Mouse (Mus musculus): ENCODE measurements at regions not wholly inside any gene's neighbourhood (a gene's known extent, or its start where the extent isn't known, plus 50 kb on each side); places are given as distances from the start of the nearest gene placed in this dataset.

- DNase-seq (ENCODE audit: low spot score) = no peak
Observed at GRCm38 (mm10) chr15:63724543-63725186, 120.3 kb downstream of the Gsdmc2 start.

GRCm38 (mm10) chr15:63722991-63723390 is 122.0 kb downstream of the Gsdmc2 start:
- peak; percentile 9 for DNase-seq (ENCODE audit: low spot score)

- peak; percentile 65 for DNase-seq (ENCODE audit: low spot score)
Observed at GRCm38 (mm10) chr15:63721669-63722357, 123.2 kb downstream of the Gsdmc2 start.

DNA sequence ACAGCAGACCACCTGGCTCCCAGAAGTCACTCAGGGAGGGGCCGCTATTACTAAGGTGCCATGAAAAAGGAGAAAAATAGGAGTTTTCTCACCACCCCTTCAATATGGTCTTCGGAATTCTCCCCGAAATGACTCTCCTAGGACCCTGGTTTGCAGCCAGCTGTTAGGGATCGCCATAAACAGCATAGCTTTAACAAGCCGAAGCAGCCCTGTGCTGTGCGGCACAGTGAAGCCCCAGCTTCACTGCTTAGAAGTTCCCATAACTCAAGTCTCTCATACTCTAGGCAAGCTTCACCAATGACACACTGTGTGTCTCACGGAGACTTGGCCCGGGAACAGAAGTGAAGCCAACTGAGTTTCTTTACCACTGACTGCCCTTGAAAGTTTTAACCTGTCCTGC is 127.2 kb downstream of the Gsdmc2 start:
- DNase-seq (ENCODE audit: low spot score) = no peak

DNA sequence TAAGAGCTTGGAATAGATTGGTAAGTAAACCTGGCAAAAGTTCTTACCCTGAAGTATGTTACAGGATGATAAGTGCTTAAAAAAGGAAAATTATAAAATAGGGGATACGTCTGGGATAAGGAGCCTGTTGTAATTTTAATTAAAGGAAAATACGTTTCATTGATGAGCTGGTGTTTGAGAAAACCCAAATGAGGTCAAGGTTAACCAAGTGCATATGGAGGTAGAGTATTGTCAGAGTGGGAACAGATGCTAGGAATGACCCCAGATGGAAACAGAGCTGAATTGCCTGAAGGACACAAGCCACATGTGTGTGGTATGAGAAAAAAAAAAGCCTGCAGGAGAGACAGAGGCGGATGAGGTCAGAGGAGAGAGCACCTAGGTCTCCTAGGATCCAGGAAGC is 131.3 kb downstream of the Gsdmc2 start:
- DNase-seq (ENCODE audit: low spot score) = no peak

- DNase-seq (ENCODE audit: low spot score) = no peak
Observed at GRCm38 (mm10) chr15:63710381-63710780, 134.6 kb downstream of the Gsdmc2 start.

- DNase-seq (ENCODE audit: low spot score) = no peak
Observed at GRCm38 (mm10) chr15:63709270-63709933, 135.6 kb downstream of the Gsdmc2 start.

DNA sequence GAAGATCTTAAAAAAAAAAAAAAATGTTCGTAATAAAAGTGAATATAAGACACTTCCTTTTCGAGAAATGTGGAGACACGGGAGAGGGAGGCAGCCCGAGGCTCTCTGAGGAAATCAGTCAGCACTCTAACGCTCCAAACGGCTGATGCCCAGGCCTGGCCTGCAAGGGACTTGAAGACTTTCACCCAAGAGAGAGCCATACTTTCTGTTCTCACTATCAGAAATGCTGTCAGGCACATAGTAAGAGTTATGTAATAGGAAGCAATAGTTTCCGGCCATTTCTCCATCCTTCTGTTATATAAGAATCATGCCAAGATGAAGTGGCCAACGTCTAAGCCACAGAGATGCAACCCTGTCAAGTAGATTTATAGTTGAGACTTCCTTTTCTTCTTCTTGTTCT is 140.3 kb downstream of the Gsdmc2 start:
- no peak for DNase-seq (ENCODE audit: low spot score)

DNA sequence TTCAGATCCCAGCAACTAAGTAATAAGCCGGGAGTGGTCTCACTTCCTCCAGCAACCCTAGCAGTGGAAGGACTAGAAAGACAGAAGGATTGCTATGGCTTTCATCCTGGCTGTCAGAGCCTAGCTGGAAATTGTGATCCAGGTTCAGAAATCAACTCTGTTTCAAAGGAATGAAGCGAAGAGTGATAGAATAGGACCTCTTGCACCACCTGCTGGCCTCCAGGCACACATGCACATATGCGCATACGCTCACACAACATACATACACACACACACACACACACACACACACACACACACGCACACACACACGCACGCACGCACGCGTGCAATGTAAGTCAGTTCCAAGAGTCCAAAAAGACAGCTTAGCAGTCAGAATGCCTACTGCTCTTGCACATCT is 147.1 kb downstream of the Gsdmc2 start:
- no peak for DNase-seq (ENCODE audit: low spot score)

GRCm38 (mm10) chr15:63694150-63694549 is 150.8 kb downstream of the Gsdmc2 start:
- no peak for DNase-seq (ENCODE audit: low spot score)

- DNase-seq (ENCODE audit: low spot score) = peak; percentile 7
Observed at GRCm38 (mm10) chr15:63693561-63693960, 151.4 kb downstream of the Gsdmc2 start.

- peak; percentile 66 for DNase-seq (ENCODE audit: low spot score)
Observed at GRCm38 (mm10) chr15:63692491-63693295, 152.3 kb downstream of the Gsdmc2 start.

- no peak for DNase-seq (ENCODE audit: low spot score)
Observed at GRCm38 (mm10) chr15:63689788-63690575, 155.0 kb downstream of the Gsdmc2 start.

GRCm38 (mm10) chr15:63687852-63688251 is 157.1 kb downstream of the Gsdmc2 start:
- DNase-seq (ENCODE audit: low spot score) = no peak

GRCm38 (mm10) chr15:63686954-63687562 is 157.9 kb downstream of the Gsdmc2 start:
- DNase-seq (ENCODE audit: low spot score) = no peak

DNA sequence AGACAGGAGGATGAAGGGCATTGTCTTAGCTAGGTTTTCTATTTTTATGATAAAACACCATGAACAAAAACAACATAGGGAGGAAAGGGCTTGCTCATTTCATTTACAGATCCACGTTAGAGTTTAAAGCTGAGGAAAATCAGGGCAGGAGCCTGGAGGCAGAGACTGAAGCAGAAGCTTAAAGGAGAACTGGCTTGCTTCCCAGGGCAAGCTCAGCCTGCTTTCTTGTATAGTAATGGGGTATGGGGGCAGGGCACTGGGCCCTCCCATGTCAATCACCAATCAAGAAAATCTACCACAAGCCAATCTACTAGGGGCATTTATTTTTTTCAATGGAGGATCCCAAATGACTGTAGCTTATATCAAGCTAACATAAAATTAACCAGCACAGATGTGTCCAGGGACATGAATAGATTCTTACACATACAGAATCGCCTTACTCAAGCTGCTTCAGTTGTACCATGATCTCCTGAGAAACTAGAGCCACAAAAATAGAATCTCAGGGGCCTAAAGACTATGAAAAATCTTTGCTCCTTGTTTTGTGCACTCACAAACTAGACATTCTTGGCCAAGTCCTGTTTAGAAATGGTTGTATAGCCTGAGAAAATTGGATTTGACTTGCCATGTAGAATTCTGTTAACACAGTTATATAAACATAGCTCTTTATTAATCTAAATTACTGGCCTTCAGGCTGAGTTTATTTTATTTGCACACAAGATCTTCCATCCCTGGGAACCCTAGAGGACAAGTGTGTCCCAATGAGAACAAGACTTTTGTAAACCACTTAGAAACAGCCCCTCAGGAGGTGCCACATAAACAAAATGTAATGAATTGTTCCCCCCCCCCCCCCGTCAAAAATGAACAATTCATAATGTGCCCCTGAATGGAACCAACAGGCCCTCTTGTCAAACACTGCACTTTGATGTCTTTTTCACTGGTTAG is 164.7 kb downstream of the Gsdmc2 start:
- no peak for DNase-seq (ENCODE audit: low spot score)

- no peak for DNase-seq (ENCODE audit: low spot score)
Observed at GRCm38 (mm10) chr15:63678921-63679320, 166.1 kb downstream of the Gsdmc2 start.

DNA sequence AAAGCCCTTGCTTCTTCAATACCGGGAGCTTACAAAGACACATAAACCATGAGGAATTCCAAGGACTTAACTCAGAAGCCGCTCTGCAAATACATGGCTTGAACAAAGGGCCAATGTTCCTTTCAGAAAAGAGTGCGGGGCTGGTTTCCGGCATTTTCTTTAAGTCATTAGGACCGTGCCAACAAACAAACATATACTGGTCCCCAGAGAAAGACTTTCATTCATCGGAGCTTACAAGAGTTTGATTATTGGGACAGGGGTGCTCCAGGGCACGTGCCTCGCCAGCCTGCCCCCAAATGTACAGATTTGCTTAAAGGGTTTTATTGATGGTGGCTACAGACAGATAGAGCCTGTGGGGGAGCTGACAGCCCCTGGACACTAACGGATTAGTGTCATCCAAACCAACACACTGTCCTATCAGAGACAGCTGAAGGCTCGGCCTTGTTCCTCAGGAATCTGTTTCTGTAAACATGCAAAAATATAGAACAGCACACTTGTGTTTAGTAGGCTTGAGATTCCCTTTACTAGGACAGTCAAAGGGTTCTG is 169.4 kb downstream of the Gsdmc2 start:
- no peak for DNase-seq (ENCODE audit: low spot score)

DNA sequence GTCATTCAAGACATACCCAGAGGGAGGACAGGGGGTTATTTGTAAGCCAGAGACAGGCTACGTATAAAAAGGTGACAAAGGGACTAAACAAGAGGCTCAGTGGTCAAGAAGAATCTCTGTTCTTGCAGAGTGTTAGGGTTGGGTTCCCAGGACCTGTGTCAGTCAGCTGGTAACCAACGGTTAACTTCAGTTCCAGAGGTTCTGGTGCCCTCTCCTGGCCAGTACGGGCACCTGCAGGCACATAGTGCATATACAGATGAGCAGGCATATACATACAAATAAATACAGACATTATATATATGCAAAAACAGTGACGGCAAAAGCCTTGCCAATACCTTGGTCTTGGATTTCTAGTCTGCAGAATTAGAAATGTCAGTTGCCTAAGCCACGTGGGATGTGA is 170.6 kb downstream of the Gsdmc2 start:
- DNase-seq (ENCODE audit: low spot score) = no peak

GRCm38 (mm10) chr15:63671081-63671480 is 173.9 kb downstream of the Gsdmc2 start:
- no peak for DNase-seq (ENCODE audit: low spot score)

Measured in retina, embryonic 14.5 days (tissue).